Mouse (Mus musculus): ENCODE measurements around the gene Ldb2. TPM values are rescaled to one million over a fixed set of nuclear protein-coding genes. Genes with fewer than 3 reads are reported as not detected.

Ldb2 gene
- polyA plus RNA-seq, 1 experiment: not detected

DNA sequence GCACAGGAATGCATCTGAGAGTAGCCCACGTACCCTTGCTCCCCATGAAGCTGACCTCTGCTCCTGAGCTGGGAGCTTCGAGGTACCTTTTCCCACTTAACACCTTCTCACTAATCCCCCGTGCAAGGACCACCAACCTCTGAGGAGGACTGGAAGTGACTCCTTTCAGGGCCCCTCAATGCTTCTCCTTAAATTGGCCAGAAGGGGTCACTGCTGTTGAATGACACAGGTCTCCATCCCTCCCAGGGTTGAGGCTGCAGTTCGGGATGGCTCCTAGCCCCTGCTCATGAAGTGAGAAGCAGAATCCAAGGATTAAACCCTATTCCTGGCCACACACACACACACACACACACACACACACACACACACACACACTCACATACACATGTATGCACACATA is 323.1 kb downstream of the Ldb2 start:
- no peaks in the 10 kb centered on the region for H3K36me3 ChIP-seq (ENCODE audit: control insufficient read depth, insufficient read depth)
- no peaks in the 10 kb centered on the region for H3K27me3 ChIP-seq (ENCODE audit: control insufficient read depth, insufficient read depth, insufficient read length)
- no peaks in the 10 kb centered on the region for H3K79me2 ChIP-seq (ENCODE audit: control insufficient read depth, insufficient read depth)
- no peak overlapping the region for H3K4me3 ChIP-seq (ENCODE audit: insufficient read depth, poor library complexity, severe bottlenecking)
- no peaks in the 10 kb centered on the region for H3K79me3 ChIP-seq (ENCODE audit: low read depth)
- H3ac ChIP-seq (ENCODE audit: control insufficient read depth, insufficient read length, low read depth): no peak overlapping the region
- TF ChIP-seq CTCF (IDR thresholded peaks at IDR 0.05; ENCODE audit: control insufficient read depth, insufficient read depth, insufficient read length) (no peak), MYOG (IDR thresholded peaks at IDR 0.05; ENCODE audit: control insufficient read depth, extremely low read depth, insufficient read length) (no peak), FOSL1 (IDR thresholded peaks at IDR 0.05; ENCODE audit: insufficient read depth, low read length, poor library complexity, severe bottlenecking) (no peak), MAX (IDR thresholded peaks at IDR 0.05) (no peak), MYOD1 (IDR thresholded peaks at IDR 0.05; ENCODE audit: control insufficient read depth, insufficient read length, low read depth) (no peak), USF1 (IDR thresholded peaks at IDR 0.05; ENCODE audit: low read depth) (no peak), CEBPB (IDR thresholded peaks at IDR 0.05; ENCODE audit: low read depth) (no peak)

DNA sequence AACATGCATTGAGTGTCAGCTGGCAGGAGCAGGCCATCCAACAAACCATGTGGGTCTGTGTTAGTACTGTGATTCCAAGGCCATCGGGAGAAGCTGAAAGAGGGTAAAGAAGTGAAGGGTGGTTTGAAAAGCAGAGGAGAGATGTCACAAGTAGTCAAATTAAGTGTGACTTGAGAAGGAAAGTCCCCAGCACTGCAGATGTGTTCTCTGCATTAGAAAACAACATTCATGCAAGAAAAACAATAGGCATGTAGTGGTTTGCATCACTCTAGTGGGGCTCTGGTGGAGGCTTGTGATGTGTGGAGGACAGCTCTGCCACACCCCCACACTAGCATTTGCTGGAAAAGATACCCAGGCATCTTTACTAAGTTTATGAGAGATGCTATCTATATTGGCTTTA is 323.9 kb downstream of the Ldb2 start:
- Histone ChIP-seq H3K79me3 (ENCODE audit: low read depth) (no peaks in the 10 kb centered on the region), H3K4me3 (ENCODE audit: insufficient read depth, poor library complexity, severe bottlenecking) (no peak overlapping the region), H3K36me3 (ENCODE audit: control insufficient read depth, insufficient read depth) (no peaks in the 10 kb centered on the region), H3K27me3 (ENCODE audit: control insufficient read depth, insufficient read depth, insufficient read length) (no peaks in the 10 kb centered on the region), H3K79me2 (ENCODE audit: control insufficient read depth, insufficient read depth) (no peaks in the 10 kb centered on the region), H3ac (ENCODE audit: control insufficient read depth, insufficient read length, low read depth) (no peak overlapping the region)
- TF ChIP-seq CTCF (IDR thresholded peaks at IDR 0.05; ENCODE audit: control insufficient read depth, insufficient read depth, insufficient read length) (no peak), MAX (IDR thresholded peaks at IDR 0.05) (no peak), MYOG (IDR thresholded peaks at IDR 0.05; ENCODE audit: control insufficient read depth, extremely low read depth, insufficient read length) (no peak), CEBPB (IDR thresholded peaks at IDR 0.05; ENCODE audit: low read depth) (no peak), FOSL1 (IDR thresholded peaks at IDR 0.05; ENCODE audit: insufficient read depth, low read length, poor library complexity, severe bottlenecking) (no peak), MYOD1 (IDR thresholded peaks at IDR 0.05; ENCODE audit: control insufficient read depth, insufficient read length, low read depth) (no peak), USF1 (IDR thresholded peaks at IDR 0.05; ENCODE audit: low read depth) (no peak)

DNA sequence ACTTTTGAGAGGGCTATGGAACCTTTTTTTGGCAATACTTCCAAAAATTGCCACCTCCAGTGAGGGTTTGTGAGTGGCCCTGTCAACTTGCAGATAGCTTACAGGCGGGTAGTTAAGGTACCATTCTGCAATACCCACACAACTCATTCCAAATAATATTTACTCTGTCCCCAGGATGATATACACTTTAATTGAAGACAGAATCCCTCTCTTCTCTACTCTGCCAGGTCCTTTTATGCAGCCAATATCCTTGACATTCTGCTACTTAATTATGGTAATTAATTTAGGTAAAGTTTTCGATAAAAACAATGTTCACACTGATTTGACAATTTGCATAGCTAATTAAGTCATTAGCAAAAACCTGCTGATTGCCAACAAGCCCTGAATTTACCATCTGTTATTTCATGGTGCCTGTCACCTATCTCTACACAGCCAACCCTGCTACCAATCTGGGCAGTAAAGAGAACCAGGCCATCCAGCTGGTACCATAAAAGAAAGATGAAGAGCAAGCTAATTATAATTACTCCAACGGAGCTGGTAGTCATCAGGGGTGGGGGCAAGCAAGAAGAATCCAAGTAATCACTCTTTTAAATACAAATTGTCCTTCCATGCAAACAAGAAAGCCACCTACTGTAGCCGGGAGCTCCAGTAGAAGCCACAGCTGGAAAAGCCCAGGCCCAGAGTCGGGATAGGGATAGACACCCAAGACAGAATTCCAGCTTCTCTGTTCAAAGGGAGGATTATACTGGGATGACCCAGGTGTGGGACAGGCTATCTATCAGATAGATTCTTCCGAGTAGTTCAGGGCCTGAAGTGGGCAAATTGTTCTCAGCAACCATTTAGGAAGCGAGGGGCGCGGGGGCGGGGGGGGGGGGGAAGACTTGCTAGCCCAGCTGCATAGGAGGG is 325.4 kb downstream of the Ldb2 start:
- Histone ChIP-seq H3K36me3 (ENCODE audit: control insufficient read depth, insufficient read depth) (no peaks in the 10 kb centered on the region), H3K4me3 (ENCODE audit: insufficient read depth, poor library complexity, severe bottlenecking) (no peak overlapping the region), H3K79me3 (ENCODE audit: low read depth) (no peaks in the 10 kb centered on the region), H3K27me3 (ENCODE audit: control insufficient read depth, insufficient read depth, insufficient read length) (no peaks in the 10 kb centered on the region), H3ac (ENCODE audit: control insufficient read depth, insufficient read length, low read depth) (no peak overlapping the region), H3K79me2 (ENCODE audit: control insufficient read depth, insufficient read depth) (no peaks in the 10 kb centered on the region)
- TF ChIP-seq USF1 (IDR thresholded peaks at IDR 0.05; ENCODE audit: low read depth) (no peak), MYOG (IDR thresholded peaks at IDR 0.05; ENCODE audit: control insufficient read depth, extremely low read depth, insufficient read length) (no peak), FOSL1 (IDR thresholded peaks at IDR 0.05; ENCODE audit: insufficient read depth, low read length, poor library complexity, severe bottlenecking) (no peak), CEBPB (IDR thresholded peaks at IDR 0.05; ENCODE audit: low read depth) (no peak), MYOD1 (IDR thresholded peaks at IDR 0.05; ENCODE audit: control insufficient read depth, insufficient read length, low read depth) (no peak), MAX (IDR thresholded peaks at IDR 0.05) (no peak), CTCF (IDR thresholded peaks at IDR 0.05; ENCODE audit: control insufficient read depth, insufficient read depth, insufficient read length) (no peak)

DNA sequence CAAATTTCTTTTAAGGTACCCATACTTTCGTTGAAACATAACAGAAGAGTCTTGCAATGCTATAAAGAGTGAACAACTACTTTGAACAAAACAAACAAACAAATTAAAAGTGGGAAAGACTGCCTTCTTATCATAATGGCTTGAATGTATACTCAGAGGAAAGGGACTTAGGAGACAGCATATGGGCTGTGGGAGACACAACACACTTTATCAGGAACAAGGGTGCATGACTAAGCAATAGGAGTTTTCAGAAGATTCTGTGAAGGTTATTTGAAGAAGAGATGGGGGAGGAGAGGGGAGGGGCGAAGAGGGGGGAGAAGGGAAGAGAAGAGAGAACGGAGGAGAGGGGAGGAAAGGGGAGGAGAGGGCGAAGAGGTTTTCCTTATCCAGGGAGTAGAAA is 334.2 kb downstream of the Ldb2 start:
- Histone ChIP-seq H3K27me3 (ENCODE audit: control insufficient read depth, insufficient read depth, insufficient read length) (no peaks in the 10 kb centered on the region), H3K36me3 (ENCODE audit: control insufficient read depth, insufficient read depth) (no peaks in the 10 kb centered on the region), H3K79me2 (ENCODE audit: control insufficient read depth, insufficient read depth) (no peaks in the 10 kb centered on the region), H3K4me3 (ENCODE audit: insufficient read depth, poor library complexity, severe bottlenecking) (no peak overlapping the region), H3ac (ENCODE audit: control insufficient read depth, insufficient read length, low read depth) (no peak overlapping the region), H3K79me3 (ENCODE audit: low read depth) (no peaks in the 10 kb centered on the region)
- no peak for TF ChIP-seq MYOD1 (IDR thresholded peaks at IDR 0.05; ENCODE audit: control insufficient read depth, insufficient read length, low read depth)
- TF ChIP-seq USF1 (IDR thresholded peaks at IDR 0.05; ENCODE audit: low read depth): no peak
- TF ChIP-seq FOSL1 (IDR thresholded peaks at IDR 0.05; ENCODE audit: insufficient read depth, low read length, poor library complexity, severe bottlenecking): no peak
- TF ChIP-seq MYOG (IDR thresholded peaks at IDR 0.05; ENCODE audit: control insufficient read depth, extremely low read depth, insufficient read length): no peak
- TF ChIP-seq CTCF (IDR thresholded peaks at IDR 0.05; ENCODE audit: control insufficient read depth, insufficient read depth, insufficient read length): no peak
- no peak for TF ChIP-seq CEBPB (IDR thresholded peaks at IDR 0.05; ENCODE audit: low read depth)
- TF ChIP-seq MAX (IDR thresholded peaks at IDR 0.05): no peak
